Mouse (Mus musculus) thymus, adult 2 months (tissue): ENCODE measurements around the gene Wnt10a. TPM values are rescaled to one million over a fixed set of nuclear protein-coding genes. Genes with fewer than 3 reads are reported as not detected.

Experiments used
- DNase-seq: peaks from one replicate; pipeline ENCODE4 v3.0.0; 2021
- H3K27ac ChIP-seq: fragments of 200-500 bp; 2 replicates; pipeline ENCODE4 v1.5.1; 2012; ENCODE audit warnings: low read length, control low read depth; ENCODE audit not compliant: control insufficient read depth, insufficient read depth
- H3K27me3 ChIP-seq: fragments of 200-500 bp; 2 replicates; pipeline ENCODE4 v1.6.1; 2012; ENCODE audit warnings: mild to moderate bottlenecking, low read length, moderate library complexity, mixed read lengths; ENCODE audit not compliant: control insufficient read depth, insufficient read depth
- H3K36me3 ChIP-seq: fragments of 200-500 bp; 2 replicates; pipeline ENCODE4 v1.6.1; 2012; ENCODE audit warnings: mild to moderate bottlenecking, low read length, moderate library complexity; ENCODE audit not compliant: control insufficient read depth, insufficient read depth
- H3K4me1 ChIP-seq: fragments of 200-500 bp; replicated peaks from 2 replicates; pipeline ENCODE4 v1.6.1; 2012; ENCODE audit warnings: low read length; ENCODE audit not compliant: control insufficient read depth, insufficient read depth
- H3K4me3 ChIP-seq: fragments of 200-500 bp; 2 replicates; pipeline ENCODE4 v1.5.1; 2012; ENCODE audit warnings: mild to moderate bottlenecking, low read length, control low read depth, moderate library complexity; ENCODE audit not compliant: control insufficient read depth, insufficient read depth
- CTCF ChIP-seq: fragments of 200-500 bp; IDR thresholded peaks from 2 replicates; pipeline ENCODE4 v1.5.1; 2012; ENCODE audit warnings: mild to moderate bottlenecking, control low read depth, low read length, moderate library complexity, borderline replicate concordance; ENCODE audit not compliant: control insufficient read depth, poor library complexity, insufficient read depth; ENCODE audit errors: extremely low read depth
- POLR2A ChIP-seq: fragments of 200-500 bp; IDR thresholded peaks from 2 replicates; pipeline ENCODE4 v1.6.1; 2012; ENCODE audit warnings: mild to moderate bottlenecking, low read length, control low read depth, moderate library complexity; ENCODE audit not compliant: control insufficient read depth, poor library complexity, insufficient read depth; ENCODE audit errors: extremely low read depth
- WGBS: fragments of 180-500 bp; shearing (Covaris S2); methylation state at CpG from one replicate; pipeline ENCODE4 v1.1.7; 2018; 5-methylcytosine and 5-hydroxymethylcytosine counted together
- polyA plus RNA-seq: library from polyadenylated mRNA; depleted of rRNA; stranded (reverse); fragments of >200 nt; gene quantifications from 2 replicates; pipeline ENCODE4 v1.2.3, GENCODE M21; 2012; rRNA removed

The Wnt10a gene
- polyA plus RNA-seq = 5.0 and 5.3 TPM in 2 replicates

DNA sequence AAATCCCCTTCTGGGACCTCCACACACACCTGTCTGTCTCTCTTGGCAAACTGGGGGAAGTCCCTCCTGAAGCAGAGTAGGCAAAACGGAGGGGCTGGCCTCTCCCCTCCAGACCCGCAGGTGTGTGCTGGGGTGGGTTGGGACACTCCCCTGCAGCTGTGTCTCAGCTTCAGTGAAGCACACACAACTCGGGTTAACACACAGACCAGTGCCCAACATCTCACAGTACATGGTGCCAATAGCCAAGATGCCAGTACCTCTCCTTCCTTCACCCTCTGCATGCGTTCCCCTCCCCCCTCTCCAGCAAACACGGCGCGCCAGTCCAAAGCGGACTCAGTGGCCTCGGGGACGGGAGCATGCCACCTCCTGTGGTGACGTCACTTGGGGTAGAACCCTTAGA lies at the start of gene Wnt10a:
TSS of gene Wnt10a (plus strand) at position 268 of the 400 bp plus-strand sequence.
- no peak for DNase-seq
- Histone ChIP-seq H3K4me1 (no peaks in the 10 kb centered on the region), H3K27me3 (peaks cover 14% of the 10 kb centered on the region; the same call in 1 of the 2 replicates), H3K27ac (no peak within 1 kb of the TSS), H3K36me3 (no peaks in the 10 kb centered on the region), H3K4me3 (peak within 1 kb of the TSS; percentile 6; the same call in 1 of the 2 replicates)
- TF ChIP-seq CTCF = 0 out of 2 replicates have a peak, but pooled peaks have one; percentile 16
- no peak for TF ChIP-seq POLR2A
- WGBS = 3% methylated on average over 11 of the region's 11 CpGs

DNA sequence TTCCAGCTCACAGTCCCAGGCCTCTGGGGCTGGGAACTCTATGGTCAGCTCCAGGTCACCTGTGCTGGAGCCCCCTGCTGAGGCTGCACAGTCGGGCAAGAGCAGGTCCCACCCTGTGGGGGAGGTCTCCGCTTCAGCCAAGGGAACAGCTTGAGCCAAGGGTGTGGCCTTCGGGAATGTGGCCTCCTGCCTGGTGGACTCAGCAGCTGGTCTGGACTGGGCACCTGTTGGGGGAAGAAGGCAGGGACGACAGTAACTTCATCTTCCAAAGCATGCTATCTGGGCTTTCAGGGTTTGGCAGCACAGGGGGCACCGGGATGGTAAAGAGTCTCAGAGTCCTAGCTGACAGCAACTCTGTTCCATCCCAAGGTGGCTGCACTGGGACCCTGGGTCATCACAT lies 44.0 kb upstream of the Wnt10a start:
- Histone ChIP-seq H3K36me3 (no peaks in the 10 kb centered on the region), H3K4me1 (no peaks in the 10 kb centered on the region), H3K4me3 (no peak overlapping the region), H3K27me3 (no peaks in the 10 kb centered on the region), H3K27ac (no peak overlapping the region)
- 90% methylated on average over 5 of the region's 5 CpGs for WGBS
- no peak for DNase-seq
- TF ChIP-seq POLR2A (no peak), CTCF (no peak)

DNA sequence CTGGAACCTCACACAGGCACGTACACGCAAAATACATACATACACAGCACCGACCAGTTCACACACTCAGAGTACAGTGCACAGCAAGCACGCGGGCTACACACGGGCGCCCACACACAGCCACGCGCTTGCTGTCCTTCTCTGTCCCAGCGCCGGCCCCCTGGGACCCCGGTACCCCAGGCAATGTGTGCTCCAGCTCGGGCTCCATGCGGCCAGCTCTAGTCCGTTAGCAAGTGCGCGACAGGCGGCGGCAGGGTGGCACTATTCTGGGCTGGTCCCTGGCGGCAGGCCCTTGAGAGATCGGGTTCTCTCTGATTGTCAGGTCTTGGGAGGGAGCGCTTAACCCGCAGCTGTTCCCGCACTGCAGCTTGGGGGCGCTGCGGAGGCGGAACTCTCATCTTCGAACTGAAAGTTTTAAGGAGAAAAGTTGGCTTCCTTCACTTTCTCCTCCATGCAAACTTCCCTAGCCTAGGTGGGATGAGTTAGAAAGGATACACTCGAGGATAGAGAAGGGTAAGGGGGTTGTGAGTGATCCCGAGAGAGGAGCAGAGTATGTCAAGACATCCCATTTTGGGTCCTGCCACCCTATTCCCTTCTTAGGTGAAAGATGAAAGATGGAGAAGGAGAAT lies 42.6 kb upstream of the Wnt10a start, which contains the start of gene Prkag3:
TSS of gene Prkag3 (minus strand) at position 579 of the 629 bp plus-strand sequence.
- Histone ChIP-seq H3K4me1 (peaks cover 6% of the 10 kb centered on the region), H3K27me3 (no peaks in the 10 kb centered on the region), H3K27ac (no peak within 1 kb of the TSS), H3K4me3 (no peak within 1 kb of the TSS), H3K36me3 (no peaks in the 10 kb centered on the region)
- DNase-seq = peak; percentile 49
- 16% methylated on average over 30 of the region's 30 CpGs for WGBS
- TF ChIP-seq CTCF (peak; percentile 39; the same call in 1 of the 2 replicates), POLR2A (no peak)

DNA sequence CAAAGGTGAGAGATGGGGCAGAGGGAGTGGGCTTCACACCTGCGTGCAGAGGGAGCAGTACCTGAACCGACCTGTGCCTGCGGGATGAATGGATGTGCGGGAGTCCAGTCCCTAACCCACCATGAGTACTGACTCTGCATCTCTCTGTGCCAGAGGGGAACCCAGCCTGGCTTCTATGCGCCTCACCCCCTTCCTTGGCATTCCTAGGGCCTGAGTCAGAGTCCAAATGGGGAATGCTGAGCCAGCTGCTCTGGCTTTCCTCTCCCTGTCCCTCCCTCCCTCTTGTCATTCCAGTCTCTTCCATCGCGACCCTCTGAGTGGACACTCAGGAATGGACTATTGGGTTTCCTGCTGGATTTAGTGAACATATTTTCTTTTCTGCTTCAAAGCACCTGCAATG lies 42.0 kb upstream of the Wnt10a start:
- DNase-seq = no peak
- Histone ChIP-seq H3K4me1 (peaks cover 12% of the 10 kb centered on the region), H3K36me3 (no peaks in the 10 kb centered on the region), H3K4me3 (no peak overlapping the region), H3K27me3 (no peaks in the 10 kb centered on the region), H3K27ac (no peak overlapping the region)
- 92% methylated on average over 7 of the region's 7 CpGs for WGBS
- TF ChIP-seq CTCF = no peak
- no peak for TF ChIP-seq POLR2A

DNA sequence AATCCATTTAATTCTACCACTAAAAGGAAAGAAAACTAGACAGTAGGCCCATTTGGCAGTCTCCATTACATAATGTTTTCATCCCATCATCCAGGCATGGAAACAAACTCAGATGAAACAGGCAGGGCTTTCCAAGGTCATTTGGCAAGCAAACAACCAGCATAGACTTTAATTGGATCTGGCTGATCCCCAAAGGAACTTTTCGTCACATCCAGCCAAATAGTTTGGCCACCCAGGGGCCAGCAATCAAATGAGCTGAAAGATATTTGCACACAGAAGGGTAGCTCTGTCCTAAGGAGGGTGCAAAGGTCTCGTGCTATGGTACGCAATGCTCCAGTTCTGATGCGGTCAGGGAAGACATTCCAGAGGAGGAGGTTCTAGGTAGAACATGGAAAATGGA lies 40.6 kb upstream of the Wnt10a start:
- no peak for DNase-seq
- H3K27ac ChIP-seq = no peak overlapping the region
- 93% methylated on average over 4 of the region's 4 CpGs for WGBS

DNA sequence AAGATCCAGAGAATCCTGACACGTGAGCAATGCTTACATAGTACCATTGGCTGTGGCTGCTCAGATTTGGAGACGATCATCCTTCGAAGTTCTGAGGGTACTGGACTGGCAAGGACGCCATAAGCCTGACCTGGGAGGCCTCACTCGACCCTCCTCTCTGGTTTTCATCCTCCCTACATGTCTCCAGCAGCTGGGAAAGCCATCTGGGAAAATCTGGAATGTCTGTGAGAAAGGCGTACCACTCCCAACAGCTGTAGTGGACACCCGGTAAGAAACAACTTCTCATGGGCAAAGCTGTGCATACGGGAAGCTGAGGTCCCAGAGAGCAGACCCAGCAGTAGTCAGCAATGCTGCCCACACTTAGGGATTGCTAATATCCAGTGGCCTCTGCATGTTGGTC lies 39.2 kb upstream of the Wnt10a start:
- 93% methylated on average over 8 of the region's 8 CpGs for WGBS
- Histone ChIP-seq H3K36me3 (no peaks in the 10 kb centered on the region), H3K27ac (no peak overlapping the region), H3K27me3 (no peaks in the 10 kb centered on the region), H3K4me1 (peaks cover 13% of the 10 kb centered on the region), H3K4me3 (no peak overlapping the region)
- no peak for DNase-seq
- no peak for TF ChIP-seq POLR2A
- TF ChIP-seq CTCF = no peak

More for the DNA sequence above, 40.6 kb upstream of the Wnt10a start:
- Histone ChIP-seq H3K4me1 (peaks cover 13% of the 10 kb centered on the region), H3K36me3 (no peaks in the 10 kb centered on the region), H3K27me3 (no peaks in the 10 kb centered on the region), H3K4me3 (no peak overlapping the region)
- TF ChIP-seq POLR2A = no peak
- TF ChIP-seq CTCF = no peak

DNA sequence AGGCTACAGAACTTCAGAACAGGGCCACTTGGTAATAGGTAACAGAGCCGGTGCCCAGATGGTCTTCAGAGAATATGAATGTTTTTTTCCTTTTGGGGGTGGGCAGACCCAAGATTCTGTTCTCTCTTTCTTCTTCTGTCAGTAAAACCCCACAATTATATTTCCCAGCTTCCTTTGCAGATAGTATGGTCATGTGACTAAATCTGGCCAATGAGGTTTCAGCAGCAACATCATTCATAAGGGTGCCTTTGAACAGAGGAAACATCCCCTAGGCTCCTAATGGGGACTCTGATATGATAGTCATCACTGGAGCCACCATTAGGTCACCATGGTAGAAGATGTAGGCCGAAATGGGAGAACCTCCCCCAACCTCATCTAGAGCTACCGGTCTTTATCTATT lies 38.5 kb upstream of the Wnt10a start:
- TF ChIP-seq CTCF (no peak), POLR2A (no peak)
- Histone ChIP-seq H3K4me1 (peaks cover 13% of the 10 kb centered on the region), H3K4me3 (no peak overlapping the region), H3K27me3 (no peaks in the 10 kb centered on the region), H3K36me3 (no peaks in the 10 kb centered on the region), H3K27ac (no peak overlapping the region)
- no peak for DNase-seq
- 98% methylated on average over 3 of the region's 3 CpGs for WGBS
